Mouse (Mus musculus) forelimb bud, embryonic 11.5 days (tissue): Measurements from ENCODE around the gene Ctnnbip1.

Experiments used
- DNase-seq: peaks from one replicate; pipeline ENCODE4 v3.0.0-alpha.2; 2012; ENCODE audit warnings: low read depth, low spot score

The Ctnnbip1 gene

DNA sequence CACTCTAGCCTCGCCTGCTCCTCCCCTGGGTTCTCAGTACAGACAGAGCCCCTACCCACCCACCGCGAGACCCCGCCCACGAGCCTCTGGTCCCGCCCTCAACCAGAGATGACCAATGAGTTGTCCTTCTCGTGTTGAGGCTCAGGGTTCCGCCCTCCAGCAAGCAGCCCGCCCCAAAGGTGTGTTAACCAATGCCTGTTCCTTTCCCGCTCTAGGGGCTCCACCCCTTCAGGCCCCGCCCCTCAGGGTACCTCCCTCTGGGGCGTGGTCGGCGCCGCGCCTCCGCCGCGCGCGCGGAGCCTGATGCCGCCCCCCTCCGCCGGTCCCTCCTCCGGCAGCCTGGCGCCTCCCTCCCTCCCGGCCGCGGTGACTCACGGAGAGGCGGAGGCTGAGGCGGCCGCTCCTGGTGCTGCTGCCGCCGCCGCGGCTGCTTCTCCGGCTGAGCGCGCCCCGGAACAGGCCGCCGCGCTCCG is at the start of gene Ctnnbip1:
Gene Ctnnbip1 (plus strand): TSS at position 369 of the 473 bp plus-strand sequence.
- peak; percentile 97 for DNase-seq

- DNase-seq: no peak
Measured at GRCm38 (mm10) chr4:149469557-149469956, 48.5 kb upstream of the Ctnnbip1 start.

- DNase-seq: no peak
Measured at GRCm38 (mm10) chr4:149475096-149475495, 42.9 kb upstream of the Ctnnbip1 start.

GRCm38 (mm10) chr4:149477078-149477477 is 41.0 kb upstream of the Ctnnbip1 start, which contains the start of gene Tmem274:
Tmem274 (plus strand) TSS chr4:149477378.
- DNase-seq: no peak

- DNase-seq: no peak
Measured at GRCm38 (mm10) chr4:149484566-149484965, 33.5 kb upstream of the Ctnnbip1 start.

DNA sequence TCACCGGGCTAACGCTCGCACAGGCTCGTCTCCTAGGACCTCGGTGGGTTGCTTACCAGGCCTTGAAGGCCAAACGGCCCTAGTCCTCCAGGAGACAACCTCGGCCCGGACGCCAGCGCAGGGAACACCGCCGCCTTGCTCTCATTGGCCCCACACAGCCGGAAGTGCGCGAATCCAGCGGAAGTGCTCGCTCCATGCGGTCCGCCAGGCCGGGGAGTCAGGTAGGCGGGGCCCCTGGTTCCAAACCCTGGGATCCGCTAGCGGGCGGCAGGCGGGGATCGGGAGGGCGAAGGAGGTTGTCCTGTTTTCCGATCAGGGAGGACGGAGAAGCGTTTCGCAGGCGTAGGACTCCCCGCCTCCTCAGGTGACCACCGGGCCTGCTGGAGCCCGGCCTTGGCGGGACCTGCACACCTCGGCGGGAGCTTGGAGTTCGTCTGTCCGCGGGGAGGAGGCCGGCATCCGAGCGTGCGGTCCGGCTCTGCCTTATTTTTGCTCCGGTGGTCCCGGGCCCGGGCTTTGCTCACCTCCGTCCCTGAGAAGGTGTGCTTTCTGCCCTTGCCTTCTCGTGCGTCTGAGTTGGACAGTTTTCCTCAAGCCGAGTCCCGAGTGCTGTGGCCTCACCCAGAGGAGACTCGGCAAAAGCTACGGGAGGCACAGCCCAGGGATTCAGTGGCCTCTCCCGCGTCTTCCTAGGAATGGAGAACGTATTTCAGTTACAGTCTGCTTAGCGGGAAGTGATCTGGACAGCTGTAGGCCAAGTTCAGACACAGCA is 32.8 kb upstream of the Ctnnbip1 start, which contains the start of the genes Nmnat1 and Lzic:
Gene Nmnat1 (minus strand): TSS at position 150 of the 772 bp plus-strand sequence.
Gene Lzic (plus strand): TSS at position 177 of the 772 bp plus-strand sequence.
- DNase-seq: peak; percentile 93

GRCm38 (mm10) chr4:149485825-149486206 is 32.2 kb upstream of the Ctnnbip1 start:
- peak; percentile 7 for DNase-seq

DNA sequence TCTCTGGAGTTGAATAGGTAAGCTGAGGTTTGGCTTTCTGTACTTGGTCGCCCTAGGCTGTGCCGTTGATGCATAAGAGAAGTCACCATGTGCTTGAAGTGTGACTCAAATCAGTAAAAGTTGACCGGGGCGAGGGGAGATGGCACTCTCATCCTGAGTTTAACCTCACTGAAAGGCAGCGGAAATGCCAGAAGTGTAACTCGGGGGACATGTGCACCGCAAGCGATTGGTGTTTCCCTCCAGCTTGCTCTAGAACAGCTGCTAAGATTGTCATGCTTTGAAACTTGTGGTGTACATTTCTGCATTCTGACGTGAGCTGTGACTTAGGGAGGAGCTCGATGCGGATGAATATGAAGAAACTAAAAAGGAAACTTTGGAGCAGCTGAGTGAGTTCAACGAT is 30.3 kb upstream of the Ctnnbip1 start:
- no peak for DNase-seq

DNA sequence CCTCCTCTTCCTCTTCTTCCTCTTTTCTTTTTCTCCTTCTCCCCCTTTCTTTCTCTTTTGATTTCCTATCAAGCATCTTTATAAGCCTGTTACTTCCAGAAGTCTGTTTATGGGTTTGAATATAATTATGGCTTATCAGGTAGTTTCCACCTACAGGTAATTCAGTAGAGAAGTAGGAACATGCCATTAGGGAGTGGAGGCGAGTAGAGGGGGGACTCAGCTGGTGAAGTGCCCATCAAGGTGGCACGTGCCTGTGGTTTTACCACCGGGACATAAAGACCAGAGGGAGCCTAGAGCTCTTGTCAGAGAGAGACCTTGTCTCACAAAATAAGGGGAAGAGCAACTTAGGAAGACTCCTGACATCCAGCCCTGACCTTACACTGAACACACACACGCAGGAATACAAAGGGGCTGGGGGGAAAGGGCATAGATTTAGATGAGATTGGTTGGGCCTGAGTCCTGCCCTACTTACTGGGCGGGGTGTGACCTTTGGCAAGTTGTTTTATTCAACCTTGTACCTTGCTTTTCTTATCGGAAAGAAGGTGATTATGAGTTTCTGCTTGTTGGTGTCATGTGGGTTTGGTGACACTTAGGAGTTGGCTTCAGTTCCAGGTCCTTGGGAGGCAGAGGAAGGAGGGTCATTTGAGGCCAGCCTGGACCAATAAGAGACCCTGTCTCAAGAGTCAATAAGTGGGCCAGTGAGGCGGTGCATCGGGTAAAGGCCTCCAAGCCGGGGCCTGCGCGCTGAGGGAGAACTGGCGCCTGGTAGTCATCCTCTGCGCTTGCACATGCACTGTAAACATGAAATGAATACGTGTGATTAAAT is 28.4 kb upstream of the Ctnnbip1 start:
- no peak for DNase-seq

DNA sequence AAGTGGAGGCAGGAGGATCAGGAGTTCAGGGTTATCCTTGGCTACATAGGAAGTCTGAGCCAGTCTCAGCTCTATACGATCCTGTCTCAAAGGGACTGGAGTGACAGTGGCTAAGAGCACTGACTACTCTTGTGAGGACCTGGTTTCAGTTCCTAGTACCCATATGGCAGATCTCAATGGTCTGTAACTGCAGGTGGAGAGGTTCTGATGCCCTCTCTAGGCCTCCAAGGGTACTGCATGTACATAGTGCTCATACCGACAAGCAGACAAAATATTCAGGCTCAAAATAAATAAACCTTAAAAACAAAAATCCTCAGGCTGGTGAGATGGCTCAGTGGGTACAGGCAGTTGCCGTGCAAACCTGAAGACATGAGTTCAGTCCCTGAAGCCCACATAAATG is 26.9 kb upstream of the Ctnnbip1 start:
- no peak for DNase-seq

GRCm38 (mm10) chr4:149496612-149497011 is 21.4 kb upstream of the Ctnnbip1 start:
- no peak for DNase-seq

GRCm38 (mm10) chr4:149498901-149499300 is 19.1 kb upstream of the Ctnnbip1 start:
- DNase-seq: no peak

DNA sequence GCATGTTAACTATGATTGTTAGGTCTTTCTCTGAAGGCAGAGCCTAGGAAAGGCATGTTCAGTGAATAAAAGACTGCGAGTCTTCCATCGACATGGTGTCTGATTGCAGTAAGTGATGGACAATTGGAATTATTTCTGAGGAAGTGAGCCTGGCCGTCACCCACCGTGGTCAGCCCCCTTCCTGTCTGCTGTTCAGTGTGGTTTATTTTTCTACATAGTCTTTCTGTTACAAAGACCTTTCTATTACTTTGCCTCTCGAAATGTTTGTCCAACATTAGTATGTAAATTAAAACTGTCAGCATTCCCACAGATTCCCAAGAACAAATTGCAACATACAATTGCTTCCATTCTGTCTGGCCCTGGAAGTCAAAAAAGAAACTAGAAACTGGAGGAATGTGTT is 18.2 kb upstream of the Ctnnbip1 start:
- no peak for DNase-seq

GRCm38 (mm10) chr4:149504363-149504762 is 13.7 kb upstream of the Ctnnbip1 start:
- no peak for DNase-seq

- DNase-seq: no peak
Measured at GRCm38 (mm10) chr4:149504858-149505257, 13.2 kb upstream of the Ctnnbip1 start.

DNA sequence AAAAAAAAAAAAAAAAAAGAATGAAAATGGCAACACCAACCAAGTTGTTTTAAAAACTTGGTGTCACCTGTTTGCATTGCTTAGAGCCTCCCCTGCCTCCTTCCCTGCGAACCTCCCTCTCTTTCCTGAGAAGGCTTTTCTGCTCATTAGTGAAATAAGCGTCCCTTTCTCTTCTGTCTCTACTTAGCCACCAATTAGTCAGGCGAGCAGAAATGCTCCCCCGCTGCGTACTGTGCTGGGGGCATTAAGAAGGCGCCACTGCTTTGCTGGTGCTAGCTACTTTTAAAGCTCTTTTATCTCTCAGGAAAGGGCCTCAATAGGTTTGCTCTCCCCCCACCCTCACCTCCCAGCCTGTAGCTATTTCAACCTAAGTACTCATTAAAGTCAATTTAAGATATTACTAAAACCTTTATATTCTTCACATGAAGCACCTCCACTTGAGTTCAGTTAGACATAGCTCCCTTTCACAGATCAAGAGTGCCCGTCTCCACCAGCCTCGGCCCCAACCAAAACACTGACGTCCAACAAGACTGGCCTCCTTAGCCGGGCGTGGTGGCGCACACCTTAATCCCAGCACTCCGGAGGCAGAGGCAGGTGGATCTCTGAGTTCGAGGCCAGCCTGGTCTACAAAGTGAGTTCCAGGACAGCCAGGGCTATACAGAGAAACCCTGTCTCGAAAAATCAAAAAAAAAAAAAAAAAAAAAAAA is 12.6 kb upstream of the Ctnnbip1 start:
- peak; percentile 59 for DNase-seq

DNA sequence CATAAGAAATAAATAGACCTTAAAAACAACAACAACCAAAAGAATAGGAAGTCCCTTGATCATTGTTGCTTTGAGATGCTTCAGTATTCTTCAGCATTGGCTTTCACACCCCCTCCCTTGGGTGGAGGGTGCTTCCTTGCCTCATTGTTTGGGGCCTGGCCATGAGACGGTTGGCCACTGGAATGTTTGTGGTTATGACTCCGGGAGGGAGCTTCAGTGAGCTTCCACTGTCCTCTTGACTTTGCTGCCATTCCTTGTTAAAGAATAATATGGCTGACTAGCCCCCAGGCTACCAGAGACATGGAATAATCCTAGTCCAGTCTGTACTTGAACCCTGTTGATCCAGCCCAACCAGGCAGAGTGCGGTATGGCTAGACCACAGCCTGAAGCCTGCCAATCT is 11.1 kb upstream of the Ctnnbip1 start:
- DNase-seq: no peak

DNA sequence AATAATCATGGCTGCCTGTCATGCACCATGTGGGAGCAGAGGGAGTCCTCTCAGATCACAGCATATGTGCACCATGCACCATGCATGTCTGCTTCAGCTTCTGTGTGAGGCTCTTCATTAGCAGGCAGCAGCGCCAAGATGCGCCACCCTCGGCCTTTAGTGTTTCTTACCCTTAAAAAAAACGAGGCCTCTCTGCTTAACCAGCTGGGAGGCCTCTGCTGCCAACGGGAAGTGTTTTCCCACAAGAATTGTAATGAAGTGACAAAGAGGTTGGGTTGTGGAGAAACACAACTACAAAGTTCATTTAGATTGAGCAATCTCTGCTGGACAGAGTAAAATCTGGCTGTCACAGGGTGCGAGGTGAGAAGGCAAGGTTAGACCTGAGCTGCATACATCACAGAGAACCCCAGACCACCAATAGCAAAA is 6.8 kb upstream of the Ctnnbip1 start:
- DNase-seq: no peak

DNA sequence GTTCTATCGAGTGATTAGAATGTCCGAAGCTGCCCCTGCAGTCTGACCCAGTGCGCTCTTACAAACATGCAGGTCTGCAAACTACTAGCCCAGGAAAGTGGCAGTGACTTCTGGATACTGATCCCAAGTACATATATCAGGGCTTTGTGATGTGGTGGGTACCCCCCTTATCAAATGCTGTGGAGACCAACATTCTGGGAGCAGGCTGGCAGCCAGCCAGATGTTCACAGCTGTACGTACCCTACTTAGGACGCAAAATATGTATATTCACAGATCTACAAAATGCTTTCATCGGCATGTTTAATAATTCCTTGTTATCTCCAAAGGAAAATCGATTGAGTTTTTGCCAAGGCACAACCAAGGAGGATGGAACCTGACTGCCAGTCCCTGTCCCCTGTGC is 6.0 kb upstream of the Ctnnbip1 start:
- DNase-seq: no peak

DNA sequence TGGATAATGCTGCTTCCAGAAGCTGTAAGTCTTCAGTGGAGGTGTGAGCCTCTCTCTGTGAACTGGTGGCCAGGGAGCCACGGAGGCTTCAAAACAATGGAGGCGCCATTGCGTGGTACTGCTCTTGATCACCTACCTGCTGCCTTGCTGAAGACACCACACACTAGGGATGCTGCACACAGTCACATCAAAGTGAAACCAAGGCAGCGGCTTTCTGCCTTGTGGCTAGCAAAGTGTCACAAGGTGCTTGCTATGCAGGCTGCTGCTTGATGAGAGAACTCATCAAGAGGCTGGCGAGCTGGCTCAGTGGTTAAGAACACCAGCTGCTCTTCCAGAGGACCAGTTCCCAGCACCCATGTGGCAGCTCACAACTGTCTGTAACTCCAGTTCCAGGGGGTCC is 2.3 kb upstream of the Ctnnbip1 start:
- DNase-seq: no peak

DNA sequence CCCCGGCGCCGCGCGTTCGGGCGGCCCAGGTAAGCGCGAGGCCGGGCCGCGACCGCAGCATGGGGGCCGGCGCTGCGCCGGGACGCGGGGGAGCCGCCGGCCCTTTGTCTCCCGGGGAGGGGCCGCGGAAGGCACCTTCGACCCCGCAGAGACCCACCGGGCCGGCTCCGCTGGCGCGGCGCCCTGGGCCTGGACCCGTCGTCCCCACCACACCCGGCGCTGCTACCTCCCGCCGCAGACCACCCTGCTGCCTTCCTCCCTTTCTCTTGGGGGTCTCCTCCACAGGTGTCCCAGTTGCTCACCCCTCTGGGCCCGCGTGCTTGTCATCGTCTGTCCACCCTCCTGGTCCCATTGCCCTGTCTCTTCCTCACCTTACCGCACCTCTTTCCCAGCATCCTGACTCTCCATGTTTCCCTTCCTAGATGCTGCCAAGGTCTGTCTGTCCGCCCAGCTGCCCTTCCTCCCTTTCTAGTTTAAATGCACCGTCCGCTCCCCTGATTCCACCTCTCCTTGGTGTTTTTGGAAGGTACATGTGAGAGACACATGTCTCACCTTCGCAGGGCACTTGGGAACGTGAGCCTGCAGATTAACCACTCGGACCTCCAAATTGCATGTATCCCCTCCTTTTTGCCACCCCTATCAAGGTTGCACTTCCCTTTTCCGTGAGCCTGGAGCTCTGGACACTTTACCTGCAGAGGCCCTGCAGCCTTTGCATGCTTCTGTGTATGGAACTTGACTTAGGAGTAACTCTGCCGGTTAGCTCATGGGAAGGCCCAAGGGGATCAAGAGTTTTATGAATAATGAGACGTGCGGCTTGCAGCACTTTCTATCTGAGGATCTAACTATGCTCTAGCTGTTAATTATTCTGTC is 550 bp downstream of the Ctnnbip1 start:
- DNase-seq: no peak
